Mouse (Mus musculus) ovary, adult 2 months (tissue): ENCODE data around the gene Dnajc15. TPM values are rescaled to one million over a fixed set of nuclear protein-coding genes. Genes with fewer than 3 reads are reported as not detected.

Experiments
- polyA plus RNA-seq: library from polyadenylated mRNA; depleted of rRNA; stranded (reverse); fragments of >200 nt; gene quantifications from 2 replicates; pipeline ENCODE4 v1.2.3, GENCODE M21; 2012; rRNA removed

Dnajc15 gene
- polyA plus RNA-seq = 65.4 and 96.2 TPM in 2 replicates

DNA sequence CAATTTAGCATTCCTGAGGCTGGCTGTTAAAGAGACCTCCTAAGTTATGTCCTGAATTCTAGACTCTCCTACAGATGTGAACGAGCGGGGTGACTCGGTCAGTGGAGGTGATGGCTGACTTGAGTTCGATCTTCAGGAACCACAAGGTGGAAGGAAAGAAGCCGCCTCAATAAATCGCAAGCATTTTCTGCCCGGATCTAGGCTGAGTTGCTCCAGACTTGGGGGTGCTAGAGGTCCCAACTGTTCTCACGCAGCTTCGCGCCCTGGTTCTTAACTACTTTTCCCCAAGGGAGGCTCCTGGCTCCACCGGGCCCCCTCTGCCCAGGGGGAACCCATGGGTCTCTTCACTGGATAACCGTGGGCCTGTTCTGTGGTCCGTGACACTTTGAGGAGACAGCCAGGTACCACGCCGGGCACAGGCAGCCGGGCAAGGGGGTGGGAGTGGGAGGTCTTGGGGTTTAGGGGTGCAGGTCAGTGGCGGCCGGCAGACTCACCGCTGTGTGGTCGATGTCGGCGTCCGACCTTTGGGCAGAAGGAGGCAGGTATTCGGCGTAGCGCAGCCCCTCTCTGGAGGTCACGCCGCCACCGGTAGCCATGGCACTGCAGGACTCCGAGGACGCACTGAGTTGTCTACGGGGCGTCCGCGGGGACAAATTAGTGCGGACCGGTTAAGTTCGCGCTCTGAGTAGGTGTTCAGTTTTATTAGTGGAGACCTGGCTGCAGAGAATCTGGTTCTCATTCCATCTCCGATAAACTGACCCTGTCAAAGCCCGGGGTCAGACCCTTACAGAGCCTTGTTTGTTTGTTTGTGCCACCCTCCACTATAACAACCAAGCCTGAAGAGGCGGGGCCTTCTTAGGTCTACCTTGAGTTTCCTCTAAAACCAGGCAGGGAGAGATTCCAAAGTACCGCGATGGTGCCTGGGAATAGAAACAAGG, at the start of gene Dnajc15:
Dnajc15 (minus strand) TSS at position 822 of the 938 bp plus-strand sequence.

DNA sequence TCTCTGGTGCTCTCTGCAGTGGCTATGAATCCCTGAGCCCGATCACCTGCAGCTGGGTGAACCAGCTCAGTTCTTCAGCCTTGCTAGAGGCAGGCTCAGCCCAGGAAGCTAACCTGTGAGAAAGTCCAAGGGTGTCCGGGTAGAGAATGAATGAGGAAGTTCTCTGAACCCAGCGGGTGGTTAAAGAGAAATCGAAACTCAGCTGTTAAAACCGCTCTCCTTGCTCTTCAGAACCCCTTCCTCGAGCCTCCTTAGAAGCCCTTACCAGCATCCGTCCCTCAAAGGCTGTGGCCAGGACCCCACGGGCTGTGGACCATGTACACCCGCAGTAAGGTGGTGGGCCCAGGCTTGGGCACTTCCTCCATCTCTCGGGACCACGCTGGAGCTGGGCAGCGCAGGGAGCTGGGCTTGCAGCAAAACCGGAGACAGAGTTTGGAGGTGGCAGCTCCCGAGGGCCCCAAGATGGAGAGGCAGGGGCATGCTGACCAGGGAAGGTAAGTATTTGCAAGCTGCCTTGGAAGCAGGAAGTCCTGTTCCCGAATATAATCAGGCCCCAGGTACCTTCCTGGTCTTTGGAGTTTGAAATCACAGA, 29.3 kb upstream of the Dnajc15 start, which contains the start of gene Epsti1:
Epsti1 (plus strand) TSS at position 69 of the 592 bp plus-strand sequence.

Other genes with a start within 250 kb of the Dnajc15 start
- gene Epsti1, start 29.1 kb upstream of the Dnajc15 start, polyA plus RNA-seq = 6.3 and 6.4 TPM in 2 replicates
- gene Fam216b, start 213.9 kb upstream of the Dnajc15 start, polyA plus RNA-seq = 3.7 and 5.1 TPM in 2 replicates